Mouse (Mus musculus) layer of hippocampus, postnatal 14 days (tissue): ENCODE data around the gene Dcaf4. TPM values are rescaled to one million over a fixed set of nuclear protein-coding genes. Genes with fewer than 3 reads are reported as not detected.

ENCODE experiments used
- DNase-seq, 2 experiments: peaks; one replicate each; pipeline ENCODE4 v3.0.0; 2021 to 2022; ENCODE audit warnings: low spot score in 2 of 2, mixed read lengths in 1 of 2
- long read RNA-seq, 2 experiments: library from polyadenylated mRNA; stranded (forward); transcript quantifications; one replicate each; pipeline ENCODE4 v2.0.0; 2021
- total RNA-seq, 2 experiments: library from RNA; stranded (reverse); gene quantifications; 2 replicates each; pipeline ENCODE4 v1.2.3; 2021

The Dcaf4 gene
- 10 to 100 TPM; 31.8 to 32.1 TPM for total RNA-seq
- long read RNA-seq, experiment 1, transcript Dcaf4-201 (14 exons, 2,008 nt) = major isoform, 31 of 45 reads
- long read RNA-seq, experiment 1, partial matches to known transcripts = 3 of 45 reads
- long read RNA-seq, experiment 1, other reads (novel, unspliced or antisense) = 10 of 45 reads
- long read RNA-seq, experiment 2, transcript Dcaf4-201 (14 exons, 2,008 nt) = major isoform, 32 of 40 reads
- long read RNA-seq, experiment 2, partial matches to known transcripts = 2 of 40 reads
- long read RNA-seq, experiment 2, other reads (novel, unspliced or antisense) = 5 of 40 reads

- DNase-seq = peak; percentile 88 to 97
Measured at GRCm38 (mm10) chr12:83520311-83520890, at the start of gene Dcaf4. Dcaf4 (plus strand) TSS chr12:83520466.

- DNase-seq = no peak
Measured at GRCm38 (mm10) chr12:83471760-83472159, 48.5 kb upstream of the Dcaf4 start.

GRCm38 (mm10) chr12:83473987-83474600 lies 46.2 kb upstream of the Dcaf4 start:
- no peak for DNase-seq

- no peak for DNase-seq
Measured at GRCm38 (mm10) chr12:83475419-83475818, 44.8 kb upstream of the Dcaf4 start.

GRCm38 (mm10) chr12:83476277-83476676 lies 44.0 kb upstream of the Dcaf4 start:
- DNase-seq = no peak

GRCm38 (mm10) chr12:83479140-83479539 lies 41.1 kb upstream of the Dcaf4 start:
- no peak for DNase-seq

GRCm38 (mm10) chr12:83479818-83480401 lies 40.4 kb upstream of the Dcaf4 start:
- no peak for DNase-seq

- no peak for DNase-seq
Measured at GRCm38 (mm10) chr12:83481439-83481838, 38.8 kb upstream of the Dcaf4 start.

GRCm38 (mm10) chr12:83483653-83484052 lies 36.6 kb upstream of the Dcaf4 start:
- DNase-seq = no peak

- DNase-seq = peak in 1 of 2 experiments; percentile 22
Measured at GRCm38 (mm10) chr12:83484855-83485745, 35.2 kb upstream of the Dcaf4 start.

- peak; percentile 44 to 64 for DNase-seq
Measured at GRCm38 (mm10) chr12:83485911-83486670, 34.2 kb upstream of the Dcaf4 start.

- DNase-seq = peak; percentile 39 to 55
Measured at GRCm38 (mm10) chr12:83486671-83487461, 33.4 kb upstream of the Dcaf4 start.

GRCm38 (mm10) chr12:83487476-83487991 lies 32.7 kb upstream of the Dcaf4 start, which contains the start of gene Dpf3:
Dpf3 (minus strand) TSS chr12:83487716.
- peak; percentile 96 to 98 for DNase-seq

- DNase-seq = no peak
Measured at GRCm38 (mm10) chr12:83488211-83488941, 31.9 kb upstream of the Dcaf4 start.

GRCm38 (mm10) chr12:83489748-83490147 lies 30.5 kb upstream of the Dcaf4 start:
- DNase-seq = no peak

- DNase-seq = no peak
Measured at GRCm38 (mm10) chr12:83491609-83492008, 28.7 kb upstream of the Dcaf4 start.

GRCm38 (mm10) chr12:83492808-83493207 lies 27.5 kb upstream of the Dcaf4 start:
- no peak for DNase-seq

- no peak for DNase-seq
Measured at GRCm38 (mm10) chr12:83494196-83494595, 26.1 kb upstream of the Dcaf4 start.
